Mouse (Mus musculus) hindbrain, postnatal 0 days (tissue): ENCODE measurements at regions not wholly inside any gene's neighbourhood (a gene's known extent, or its start where the extent isn't known, plus 50 kb on each side); places are given as distances from the start of the nearest gene placed in this dataset.
A peak's percentile ranks its signal among the peaks of the same experiment; 100 is the strongest.

Source experiments
- ATAC-seq: fragments of 200-750 bp; cut with Nextera tagmentation; 2 replicates; pipeline ENCODE4 v1.8.0; 2017; ENCODE audit warnings: mild to moderate bottlenecking, moderate TSS enrichment, moderate library complexity
- DNase-seq: peaks from one replicate; pipeline ENCODE4 v3.0.0-alpha.2; 2015; ENCODE audit warnings: low spot score
- H3K27ac ChIP-seq: fragments of 300-500 bp; sonication (generic); 2 replicates; pipeline ENCODE4 v1.5.1; 2014; ENCODE audit warnings: mild to moderate bottlenecking
- H3K27me3 ChIP-seq: fragments of 300-500 bp; sonication (generic); 2 replicates; pipeline ENCODE4 v1.6.1; 2014; ENCODE audit warnings: low read length, mixed read lengths; ENCODE audit not compliant: insufficient read depth
- H3K36me3 ChIP-seq: fragments of 300-500 bp; sonication (generic); 2 replicates; pipeline ENCODE4 v1.6.1; 2014; ENCODE audit warnings: low read length, mixed read lengths; ENCODE audit not compliant: insufficient read depth
- H3K4me1 ChIP-seq: fragments of 300-500 bp; sonication (generic); 2 replicates; pipeline ENCODE4 v1.6.1; 2014; ENCODE audit warnings: antibody characterized with exemption, low read length, mixed read lengths; ENCODE audit not compliant: insufficient read depth
- H3K4me2 ChIP-seq: fragments of 300-500 bp; sonication (generic); 2 replicates; pipeline ENCODE4 v1.6.1; 2014; ENCODE audit warnings: low read depth, mild to moderate bottlenecking, low read length, moderate library complexity, mixed read lengths
- H3K4me3 ChIP-seq: fragments of 300-500 bp; sonication (generic); 2 replicates; pipeline ENCODE4 v1.5.1; 2014; ENCODE audit warnings: low read length
- H3K9ac ChIP-seq: fragments of 300-500 bp; sonication (generic); replicated peaks from 2 replicates; pipeline ENCODE4 v1.6.1; 2014; ENCODE audit warnings: mild to moderate bottlenecking, low read length, moderate library complexity, mixed read lengths
- H3K9me3 ChIP-seq: fragments of 300-500 bp; sonication (generic); 2 replicates; pipeline ENCODE4 v1.6.1; 2016; ENCODE audit warnings: low read length, mixed read lengths
- CTCF ChIP-seq: IDR thresholded peaks from 2 replicates; pipeline ENCODE4 v1.5.1; 2016; ENCODE audit warnings: antibody characterized with exemption, control low read depth, low read depth
- WGBS: fragments of 180-500 bp; shearing (Covaris S2); extraction: QIAGEN DNeasy Blood & Tissue Kit; methylation state at CpG from one replicate; pipeline ENCODE4 v1.1.7; 2014; 5-methylcytosine and 5-hydroxymethylcytosine counted together

DNA sequence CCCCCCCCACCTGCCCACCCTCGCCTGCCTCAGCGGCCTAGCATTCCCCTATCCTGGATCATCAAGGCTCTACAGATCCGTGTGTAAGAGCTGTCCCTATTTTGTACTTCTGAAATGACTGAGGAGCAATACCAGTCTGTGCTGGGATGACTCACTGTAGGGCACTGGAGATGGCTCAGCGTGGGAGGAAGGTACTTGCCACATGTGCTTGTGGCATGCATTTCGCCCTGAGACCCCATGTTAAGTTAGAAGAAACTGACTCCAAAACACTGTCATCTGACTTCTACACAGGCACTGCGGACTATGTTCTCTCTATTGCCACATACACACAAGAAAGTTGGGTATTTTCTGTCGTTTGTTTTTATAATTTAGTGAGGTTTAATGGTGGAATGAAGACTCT, 574.9 kb downstream of the Adgrl2 start:
- no peak for TF ChIP-seq CTCF
- H3K4me3 ChIP-seq, result no peak overlapping the region
- H3K27ac ChIP-seq, result no peak overlapping the region
- H3K36me3 ChIP-seq, result no peaks in the 10 kb centered on the region
- DNase-seq, result no peak
- H3K9ac ChIP-seq, result no peak overlapping the region
- H3K4me2 ChIP-seq, result no peak overlapping the region
- H3K4me1 ChIP-seq, result no peaks in the 10 kb centered on the region
- H3K27me3 ChIP-seq, result no peaks in the 10 kb centered on the region
- H3K9me3 ChIP-seq, result no peaks in the 10 kb centered on the region
- no peak for ATAC-seq
- 83% methylated on average over 7 of the region's 7 CpGs for WGBS

DNA sequence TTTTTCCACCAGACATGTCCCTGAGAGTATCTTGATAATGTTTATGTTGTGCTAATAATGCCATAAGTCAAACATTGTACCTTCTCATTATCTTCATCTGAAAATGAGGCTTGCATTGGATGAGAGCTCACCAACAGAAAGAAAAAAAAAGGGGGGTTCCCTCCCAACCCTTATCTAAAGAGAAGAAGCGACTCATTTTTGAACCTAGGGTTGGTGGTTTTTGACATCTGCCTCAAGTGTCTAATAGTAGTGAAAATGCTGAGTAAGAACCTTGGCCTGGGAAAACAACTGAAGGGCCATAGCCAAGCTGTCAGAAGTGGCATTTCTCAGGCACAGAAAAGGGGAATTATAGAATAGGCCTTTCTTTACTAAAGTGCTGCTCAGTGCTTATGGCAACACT, 577.3 kb downstream of the Adgrl2 start:
- Histone ChIP-seq H3K4me1 (no peaks in the 10 kb centered on the region), H3K36me3 (no peaks in the 10 kb centered on the region), H3K27me3 (no peaks in the 10 kb centered on the region), H3K4me2 (no peak overlapping the region), H3K9me3 (no peaks in the 10 kb centered on the region), H3K4me3 (no peak overlapping the region), H3K27ac (no peak overlapping the region), H3K9ac (no peak overlapping the region)
- ATAC-seq, result no peak
- TF ChIP-seq CTCF, result no peak
- DNase-seq, result no peak
- WGBS, result 89% methylated on average over 1 of the region's 1 CpGs

DNA sequence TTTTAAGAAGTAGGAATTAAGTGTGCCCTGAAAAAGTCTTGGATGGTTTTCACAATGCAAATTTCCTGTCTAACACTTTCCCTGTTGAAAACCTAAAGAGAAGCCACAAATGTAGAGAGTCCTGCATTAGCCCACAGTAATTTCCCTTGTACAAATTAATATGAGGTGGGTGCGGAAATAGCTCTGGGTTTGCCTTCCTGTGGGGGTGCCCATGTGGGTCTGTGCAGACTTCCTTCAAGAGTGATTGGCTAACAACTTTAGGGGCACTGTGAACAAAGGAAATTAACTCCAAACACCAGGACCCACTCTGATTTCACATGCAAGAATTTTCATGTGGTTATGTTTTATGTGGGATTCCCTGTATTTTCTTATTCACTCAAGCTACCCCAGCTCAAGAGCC, 578.2 kb downstream of the Adgrl2 start:
- Histone ChIP-seq H3K27me3 (no peaks in the 10 kb centered on the region), H3K4me1 (no peaks in the 10 kb centered on the region), H3K9me3 (no peaks in the 10 kb centered on the region), H3K9ac (no peak overlapping the region), H3K27ac (no peak overlapping the region), H3K4me2 (no peak overlapping the region), H3K4me3 (no peak overlapping the region), H3K36me3 (no peaks in the 10 kb centered on the region)
- 86% methylated on average over 1 of the region's 1 CpGs for WGBS
- DNase-seq (no peak), ATAC-seq (no peak)
- TF ChIP-seq CTCF, result no peak

DNA sequence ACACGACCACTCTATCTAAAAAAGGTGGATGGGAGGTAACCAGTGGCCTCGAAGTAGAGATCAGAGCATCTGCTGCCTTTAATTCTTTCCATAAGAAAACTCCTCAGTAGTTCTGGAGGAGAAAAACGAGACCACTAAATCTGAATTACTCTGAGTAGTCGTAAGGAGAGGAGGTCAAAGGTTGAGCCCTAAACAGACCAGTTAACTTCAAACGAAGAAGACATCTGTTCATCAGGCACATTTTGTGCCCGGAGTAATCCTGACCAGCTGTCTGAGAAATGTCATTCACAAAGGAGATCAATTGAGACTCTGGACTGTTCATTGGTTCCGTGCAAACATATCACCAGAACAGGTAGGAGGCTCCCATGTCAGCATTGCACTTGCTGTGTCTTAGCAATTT, 592.0 kb downstream of the Adgrl2 start:
- no peak overlapping the region for H3K27ac ChIP-seq
- no peaks in the 10 kb centered on the region for H3K36me3 ChIP-seq
- no peak overlapping the region for H3K4me2 ChIP-seq
- no peak overlapping the region for H3K9ac ChIP-seq
- DNase-seq (no peak), ATAC-seq (no peak)
- H3K4me1 ChIP-seq, result no peaks in the 10 kb centered on the region
- TF ChIP-seq CTCF, result no peak
- H3K9me3 ChIP-seq, result no peaks in the 10 kb centered on the region
- WGBS, result 63% methylated on average over 7 of the region's 7 CpGs
- H3K4me3 ChIP-seq, result no peak overlapping the region
- no peaks in the 10 kb centered on the region for H3K27me3 ChIP-seq

DNA sequence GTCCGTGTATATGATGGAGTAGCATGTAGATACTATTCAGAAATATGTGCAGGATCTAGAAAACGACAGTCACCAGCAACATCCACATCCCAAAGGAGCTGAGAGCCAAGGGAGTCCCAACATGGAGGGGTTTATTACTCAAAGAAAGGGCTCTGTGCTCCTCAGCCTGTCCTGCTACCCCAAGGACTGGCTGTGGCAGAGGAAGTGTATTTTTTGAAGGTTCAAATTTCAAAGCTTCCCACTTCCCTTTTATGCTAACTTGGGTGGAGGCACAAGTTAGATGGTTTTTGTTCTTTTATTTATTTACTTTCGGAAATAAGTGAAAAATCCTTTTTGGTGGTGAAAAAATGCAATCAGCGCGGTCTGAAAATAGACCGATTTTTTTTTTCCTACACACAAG, 602.8 kb downstream of the Adgrl2 start:
- Histone ChIP-seq H3K36me3 (no peaks in the 10 kb centered on the region), H3K4me1 (no peaks in the 10 kb centered on the region), H3K27ac (no peak overlapping the region), H3K9ac (no peak overlapping the region), H3K4me2 (no peak overlapping the region), H3K4me3 (no peak overlapping the region), H3K27me3 (no peaks in the 10 kb centered on the region), H3K9me3 (no peaks in the 10 kb centered on the region)
- TF ChIP-seq CTCF, result no peak
- ATAC-seq (no peak), DNase-seq (no peak)
- 88% methylated on average over 6 of the region's 6 CpGs for WGBS

DNA sequence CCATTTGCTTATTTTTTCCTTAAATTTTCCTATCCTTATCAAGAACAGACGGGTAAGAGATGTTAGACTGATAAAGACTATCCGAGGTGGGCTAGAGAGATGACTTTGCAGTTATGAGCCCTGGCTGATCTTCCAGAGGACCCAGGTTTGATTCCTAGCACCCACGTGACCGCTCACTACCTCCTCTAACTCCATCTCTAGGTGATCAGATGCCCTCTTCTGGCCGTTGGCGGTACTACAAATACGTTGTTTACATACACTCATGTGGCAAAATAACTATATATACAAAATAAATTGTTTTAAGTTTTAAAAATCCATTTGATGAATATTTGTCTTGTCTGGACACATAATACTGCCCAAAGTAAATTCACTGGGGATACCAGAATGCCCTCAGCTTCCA, 604.6 kb downstream of the Adgrl2 start:
- DNase-seq, result no peak
- H3K4me1 ChIP-seq, result no peaks in the 10 kb centered on the region
- no peaks in the 10 kb centered on the region for H3K27me3 ChIP-seq
- no peak overlapping the region for H3K9ac ChIP-seq
- ATAC-seq, result no peak
- H3K4me2 ChIP-seq, result no peak overlapping the region
- H3K9me3 ChIP-seq, result no peaks in the 10 kb centered on the region
- no peak overlapping the region for H3K27ac ChIP-seq
- H3K36me3 ChIP-seq, result no peaks in the 10 kb centered on the region
- no peak overlapping the region for H3K4me3 ChIP-seq
- 96% methylated on average over 7 of the region's 7 CpGs for WGBS
- 0 out of 2 replicates have a peak, but pooled peaks have one; percentile 22 for TF ChIP-seq CTCF

DNA sequence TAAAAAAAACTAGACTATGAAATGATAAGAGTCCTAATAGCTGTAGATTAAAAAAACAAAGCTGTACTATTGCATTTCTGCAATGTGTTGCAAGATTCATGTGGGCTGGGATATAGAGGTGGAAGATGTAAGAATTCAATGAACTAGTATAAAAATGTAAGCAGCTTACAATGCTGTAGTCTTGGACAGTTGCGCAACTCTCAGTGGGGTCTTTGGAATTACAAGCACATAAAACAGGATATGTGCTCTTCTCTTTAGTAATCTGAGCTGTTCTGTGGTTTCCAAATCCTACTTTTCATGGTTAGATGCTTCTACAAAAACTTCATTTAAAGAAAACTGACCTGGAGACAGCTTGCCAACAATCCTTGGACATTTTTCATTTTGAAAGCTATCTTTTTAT, 609.3 kb downstream of the Adgrl2 start:
- TF ChIP-seq CTCF, result no peak
- H3K9me3 ChIP-seq, result no peaks in the 10 kb centered on the region
- no peak overlapping the region for H3K27ac ChIP-seq
- WGBS, result 98% methylated on average over 1 of the region's 1 CpGs
- no peaks in the 10 kb centered on the region for H3K4me1 ChIP-seq
- ATAC-seq, result no peak
- no peak overlapping the region for H3K4me3 ChIP-seq
- no peaks in the 10 kb centered on the region for H3K36me3 ChIP-seq
- H3K4me2 ChIP-seq, result no peak overlapping the region
- no peak overlapping the region for H3K9ac ChIP-seq
- no peak for DNase-seq
- H3K27me3 ChIP-seq, result no peaks in the 10 kb centered on the region
